Mouse (Mus musculus): ENCODE results near the gene Sp1.

DNA sequence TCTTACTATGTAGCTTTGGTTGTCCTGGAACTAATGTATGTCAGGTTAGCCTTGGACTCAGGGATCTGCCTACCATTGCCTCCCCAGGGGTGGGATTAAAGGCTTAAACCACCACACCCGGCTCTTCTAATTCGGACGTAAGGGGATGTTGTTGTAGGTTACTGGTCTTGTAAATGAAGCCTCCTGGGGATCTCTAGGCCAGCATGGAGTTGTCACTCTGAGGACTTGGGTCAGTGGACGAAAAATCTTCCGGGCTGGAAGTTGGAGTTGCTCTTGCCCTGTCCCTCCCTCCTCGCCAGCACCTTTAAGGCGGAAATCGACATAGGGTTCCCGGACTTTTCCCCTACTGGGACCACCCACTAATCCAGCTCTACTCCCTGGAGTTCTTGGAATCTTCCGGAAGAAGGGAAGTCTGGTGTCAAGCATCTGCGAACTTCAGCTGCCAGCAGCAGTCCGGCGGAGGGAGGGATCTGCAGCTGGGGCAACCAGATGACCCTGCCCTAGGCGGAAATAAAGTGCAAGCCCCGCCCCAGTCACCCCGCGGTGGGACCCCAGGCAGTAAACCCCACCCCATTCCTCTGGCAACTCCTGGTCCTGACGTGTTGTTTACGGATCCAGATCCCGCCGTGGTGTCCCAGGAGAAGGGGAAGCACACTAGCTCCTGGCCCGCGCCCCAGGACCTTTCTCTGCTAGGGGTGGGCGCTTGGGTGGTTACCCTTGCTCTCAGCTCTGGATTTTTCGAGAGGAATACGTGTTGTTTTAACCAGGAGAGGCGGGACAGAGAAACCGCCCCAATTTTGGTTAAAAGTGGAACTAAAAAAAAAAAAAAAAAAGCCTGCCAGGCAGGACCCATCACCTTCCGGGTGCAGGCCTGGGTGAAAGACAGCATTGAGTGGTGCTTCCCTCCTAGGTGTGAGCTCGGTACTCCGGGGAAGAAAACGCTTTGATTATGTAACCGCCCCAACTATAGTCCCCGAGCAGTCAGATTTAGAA, 6.4 kb upstream of the Sp1 start:
- TF ChIP-seq CTCF (IDR thresholded peaks at IDR 0.05; ENCODE audit: control insufficient read depth, insufficient read depth, insufficient read length), result no peak
- TF ChIP-seq USF1 (IDR thresholded peaks at IDR 0.05; ENCODE audit: low read depth), result no peak
- no peak for TF ChIP-seq FOSL1 (IDR thresholded peaks at IDR 0.05; ENCODE audit: insufficient read depth, low read length, poor library complexity, severe bottlenecking)
- TF ChIP-seq MAX (IDR thresholded peaks at IDR 0.05), result no peak
- TF ChIP-seq MYOG (IDR thresholded peaks at IDR 0.05; ENCODE audit: control insufficient read depth, extremely low read depth, insufficient read length), result no peak
- no peak for TF ChIP-seq CEBPB (IDR thresholded peaks at IDR 0.05; ENCODE audit: low read depth)
